Mouse (Mus musculus) embryo, embryonic 11.5 days (tissue): Measurements from ENCODE around the gene Gm8138.
"Not testable (repeated sequence)": the region's sequence is repeated elsewhere in the genome, so short reads cannot be mapped to it uniquely, and the experiment has no call there.

Experiments
- DNase-seq: peaks from one replicate; pipeline ENCODE4 v3.0.0-alpha.2; 2012; ENCODE audit warnings: low read depth, low spot score

The Gm8138 gene

GRCm38 (mm10) chr14:43416250-43416649, at the start of gene Gm8138:
Gene Gm8138 (minus strand): TSS chr14:43416350.
- not testable (repeated sequence) for DNase-seq

GRCm38 (mm10) chr14:43361713-43362112, 54.4 kb downstream of the Gm8138 start:
- DNase-seq, result not testable (repeated sequence)
